Mouse (Mus musculus): ENCODE data around the gene Prkar2b. TPM values are rescaled to one million over a fixed set of nuclear protein-coding genes. Genes with fewer than 3 reads are reported as not detected.

Prkar2b gene
- total RNA-seq, 1 experiment from 2014 or later, result 87.5 TPM

DNA sequence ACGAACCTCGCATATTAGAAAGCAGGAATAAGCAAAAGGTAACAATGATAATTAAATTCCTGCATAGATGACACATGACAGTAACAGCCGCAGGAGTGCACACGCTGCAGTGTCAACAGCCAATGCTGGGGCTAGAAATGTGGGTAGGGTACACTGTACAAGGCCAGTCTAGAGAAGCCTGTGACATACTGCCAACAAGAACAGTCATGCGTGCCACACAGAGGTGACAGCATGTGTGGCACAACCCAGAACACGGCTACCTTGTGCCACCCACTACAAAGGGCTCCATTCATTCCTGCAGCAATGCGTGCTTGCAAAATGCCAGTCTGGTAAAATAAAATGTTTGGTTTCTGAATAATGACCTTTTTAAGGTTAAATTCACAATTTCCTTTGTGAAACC lies 28.2 kb downstream of the Prkar2b start:
- no peak for ATAC-seq (replicated peaks in 1 of 2; ENCODE audit: insufficient read depth in 1 of 2, low FRiP score in 2 of 2, low TSS enrichment in 1 of 2, low read depth in 1 of 2, poor library complexity in 2 of 2, severe bottlenecking in 2 of 2)

DNA sequence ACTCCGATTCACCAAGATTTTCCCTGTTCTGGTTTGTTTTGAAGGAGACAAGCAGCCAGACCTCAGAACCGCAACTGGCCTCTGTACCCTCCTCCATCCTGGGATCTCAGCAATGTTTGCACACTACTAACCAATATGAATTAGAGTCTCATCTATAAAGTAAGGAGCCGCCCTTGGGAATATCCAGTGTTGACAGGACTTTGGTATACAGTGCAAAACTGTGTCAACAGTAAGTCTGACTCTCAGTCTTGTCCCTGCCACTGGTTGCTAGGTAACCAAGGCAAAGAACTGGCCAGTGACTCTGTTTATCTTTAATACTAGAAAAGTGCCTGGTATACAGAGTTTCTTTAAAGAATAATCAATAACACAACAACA lies 42.7 kb downstream of the Prkar2b start:
- ATAC-seq (replicated peaks in 1 of 2; ENCODE audit: insufficient read depth in 1 of 2, low FRiP score in 2 of 2, low TSS enrichment in 1 of 2, low read depth in 1 of 2, poor library complexity in 2 of 2, severe bottlenecking in 2 of 2), result no peak

DNA sequence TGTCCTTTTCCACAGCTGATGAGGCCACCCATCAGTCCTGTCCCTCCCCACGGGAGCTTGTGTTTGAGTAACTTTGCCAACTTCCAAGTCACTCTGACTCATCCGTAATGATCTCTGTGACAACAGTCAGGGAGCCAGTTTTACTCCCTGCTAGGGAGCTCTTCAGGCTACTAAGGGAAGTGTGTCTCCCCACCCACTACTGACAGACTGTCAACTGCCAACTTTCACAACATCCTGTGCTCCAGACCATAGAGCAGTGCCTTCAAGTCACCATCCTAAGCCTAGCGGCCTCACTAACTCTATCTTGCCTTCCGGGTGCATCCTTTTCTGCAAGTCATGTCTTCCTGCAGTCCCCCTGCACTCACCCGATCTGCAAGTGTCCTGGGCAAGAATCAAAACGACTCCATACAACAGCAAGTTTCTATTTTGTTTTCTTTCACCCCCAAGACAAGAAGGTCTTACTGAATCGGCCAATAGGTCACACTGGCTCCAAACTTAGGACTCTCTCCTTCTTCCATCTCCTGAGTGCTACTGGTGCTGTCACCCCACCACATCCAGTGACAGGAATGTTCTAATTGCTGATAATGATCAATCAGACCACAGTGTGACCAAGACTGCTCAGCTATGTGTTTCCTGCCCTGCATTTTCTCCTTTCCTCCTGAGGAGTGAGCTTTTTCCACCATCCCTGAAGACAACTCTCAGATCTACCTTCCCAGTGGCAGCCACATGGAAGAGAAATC lies 43.3 kb downstream of the Prkar2b start:
- peak; percentile 81 to 85 for ATAC-seq (replicated peaks in 1 of 2; ENCODE audit: insufficient read depth in 1 of 2, low FRiP score in 2 of 2, low TSS enrichment in 1 of 2, low read depth in 1 of 2, poor library complexity in 2 of 2, severe bottlenecking in 2 of 2)

DNA sequence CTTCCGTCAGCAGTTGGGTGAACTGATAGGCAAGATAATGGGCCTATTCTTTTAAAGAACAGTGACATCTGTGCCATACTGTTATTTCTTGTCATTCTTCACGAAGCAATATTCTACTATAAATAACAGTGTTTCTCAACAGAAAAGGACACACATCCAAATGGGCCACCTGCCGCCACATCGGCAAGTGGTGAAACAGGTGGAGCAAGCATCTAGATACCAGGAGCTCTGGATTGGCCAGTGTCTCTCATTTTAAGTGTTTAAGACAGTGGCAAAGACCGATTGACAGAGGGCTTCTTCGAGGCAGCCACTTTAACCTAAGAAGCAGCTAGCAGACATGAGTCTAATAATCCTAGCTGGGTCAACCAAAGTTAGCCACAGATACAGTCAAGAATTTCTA lies 44.6 kb downstream of the Prkar2b start:
- ATAC-seq (replicated peaks in 1 of 2; ENCODE audit: insufficient read depth in 1 of 2, low FRiP score in 2 of 2, low TSS enrichment in 1 of 2, low read depth in 1 of 2, poor library complexity in 2 of 2, severe bottlenecking in 2 of 2), result no peak

DNA sequence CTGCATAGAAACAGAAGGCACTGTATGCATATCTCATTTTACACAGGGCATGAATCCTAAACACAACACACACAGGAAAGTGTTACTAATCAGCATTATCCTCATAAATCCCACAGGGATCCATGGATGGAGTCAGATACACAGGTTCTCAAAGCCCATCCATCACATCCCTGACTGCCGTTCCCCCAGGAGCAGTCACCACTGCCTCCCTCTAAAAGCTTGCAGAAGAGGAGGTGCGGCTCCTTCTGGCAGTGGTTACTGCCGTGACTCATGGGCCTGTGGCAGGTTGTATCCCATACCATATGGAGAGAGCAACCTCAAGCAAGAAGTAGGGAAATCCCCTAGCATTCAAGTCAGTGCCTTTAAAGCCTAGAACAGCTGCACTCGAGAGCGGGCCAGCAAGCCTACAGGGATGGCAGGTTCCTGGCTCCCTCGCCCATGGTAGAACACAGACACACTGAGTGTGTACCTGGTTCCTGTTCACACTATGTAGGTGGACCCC lies 45.8 kb downstream of the Prkar2b start:
- ATAC-seq (replicated peaks in 1 of 2; ENCODE audit: insufficient read depth in 1 of 2, low FRiP score in 2 of 2, low TSS enrichment in 1 of 2, low read depth in 1 of 2, poor library complexity in 2 of 2, severe bottlenecking in 2 of 2), result peak; percentile 78

DNA sequence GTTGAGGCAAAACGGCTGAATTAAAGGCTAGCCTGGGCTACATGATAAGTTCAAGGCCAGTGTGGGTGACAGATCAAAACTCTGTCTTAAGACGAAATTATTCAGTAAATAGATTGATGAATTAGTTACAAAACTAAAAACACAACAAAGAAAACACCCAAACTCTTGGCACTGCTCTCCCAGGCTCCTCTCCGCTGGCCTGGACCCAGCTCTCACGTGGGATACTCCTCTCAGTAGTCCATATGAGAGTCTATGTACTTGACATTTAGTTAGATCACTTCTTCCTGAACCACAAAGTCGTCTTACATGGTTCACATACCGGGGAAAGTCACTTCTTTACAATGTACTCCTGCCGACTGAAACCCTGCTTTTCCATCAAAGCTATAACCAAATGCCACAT lies 46.3 kb downstream of the Prkar2b start:
- ATAC-seq (replicated peaks in 1 of 2; ENCODE audit: insufficient read depth in 1 of 2, low FRiP score in 2 of 2, low TSS enrichment in 1 of 2, low read depth in 1 of 2, poor library complexity in 2 of 2, severe bottlenecking in 2 of 2), result no peak

DNA sequence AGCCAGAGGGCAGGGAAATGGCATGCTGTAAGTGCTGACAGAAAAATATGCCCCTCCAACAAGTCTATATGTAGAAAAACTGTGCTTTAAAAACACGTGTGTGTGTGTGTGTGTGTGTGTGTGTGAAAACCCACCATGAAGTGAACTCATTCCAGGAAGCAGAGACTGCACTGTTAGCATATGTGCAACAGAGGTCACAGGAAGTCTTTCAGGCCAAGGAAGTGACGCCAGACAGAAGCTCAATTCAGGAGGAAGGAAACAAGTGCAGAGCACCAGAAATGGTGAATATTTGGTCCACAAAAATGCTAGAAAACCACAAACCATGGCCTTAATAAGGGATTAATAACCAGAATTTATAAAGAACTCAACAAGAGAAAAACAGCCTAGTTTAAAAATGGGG lies 48.9 kb downstream of the Prkar2b start:
- peak in 1 of 2 experiments; percentile 41; a peak in 1 of 4 replicates for ATAC-seq (replicated peaks in 1 of 2; ENCODE audit: insufficient read depth in 1 of 2, low FRiP score in 2 of 2, low TSS enrichment in 1 of 2, low read depth in 1 of 2, poor library complexity in 2 of 2, severe bottlenecking in 2 of 2)

DNA sequence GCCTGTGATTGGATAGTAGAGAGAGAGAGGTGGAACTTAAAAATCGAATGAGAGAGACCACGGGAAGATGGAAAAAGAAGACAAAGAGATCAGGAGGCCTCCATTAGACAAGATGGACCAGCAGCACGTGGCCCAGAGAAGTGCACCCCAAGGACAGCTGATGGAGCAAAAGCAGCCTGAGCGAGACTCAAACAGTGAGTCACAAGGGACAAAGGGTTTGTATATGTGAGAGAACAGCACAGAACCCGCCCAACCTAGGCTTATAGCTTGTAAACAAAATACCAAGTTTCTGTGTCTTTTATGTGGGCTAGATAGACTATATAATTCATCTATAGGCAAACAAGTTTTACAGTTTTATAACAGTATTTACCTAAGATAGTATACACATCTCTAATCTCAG lies 50.0 kb downstream of the Prkar2b start:
- no peak for ATAC-seq (replicated peaks in 1 of 2; ENCODE audit: insufficient read depth in 1 of 2, low FRiP score in 2 of 2, low TSS enrichment in 1 of 2, low read depth in 1 of 2, poor library complexity in 2 of 2, severe bottlenecking in 2 of 2)

DNA sequence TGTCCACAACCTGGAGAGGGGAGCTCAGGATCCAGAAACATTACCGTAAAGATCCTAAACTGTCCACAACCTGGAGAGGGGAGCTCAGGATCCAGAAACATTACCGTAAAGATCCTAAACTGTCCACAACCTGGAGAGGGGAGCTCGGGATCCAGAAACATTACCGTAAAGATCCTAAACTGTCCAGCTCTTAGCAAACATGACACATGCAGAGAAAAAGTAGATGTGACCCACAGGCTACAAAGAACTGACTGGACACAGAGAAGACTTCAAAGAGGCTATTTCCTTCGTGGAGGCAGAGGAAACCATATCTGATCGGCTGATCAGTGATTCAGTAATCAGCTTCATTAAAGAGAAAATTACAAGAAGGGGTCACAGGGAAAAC lies 51.1 kb downstream of the Prkar2b start:
- 0 out of 4 replicates have a peak, but pooled peaks of 1 of the 2 experiments have one; percentile 1 for ATAC-seq (replicated peaks in 1 of 2; ENCODE audit: insufficient read depth in 1 of 2, low FRiP score in 2 of 2, low TSS enrichment in 1 of 2, low read depth in 1 of 2, poor library complexity in 2 of 2, severe bottlenecking in 2 of 2)

DNA sequence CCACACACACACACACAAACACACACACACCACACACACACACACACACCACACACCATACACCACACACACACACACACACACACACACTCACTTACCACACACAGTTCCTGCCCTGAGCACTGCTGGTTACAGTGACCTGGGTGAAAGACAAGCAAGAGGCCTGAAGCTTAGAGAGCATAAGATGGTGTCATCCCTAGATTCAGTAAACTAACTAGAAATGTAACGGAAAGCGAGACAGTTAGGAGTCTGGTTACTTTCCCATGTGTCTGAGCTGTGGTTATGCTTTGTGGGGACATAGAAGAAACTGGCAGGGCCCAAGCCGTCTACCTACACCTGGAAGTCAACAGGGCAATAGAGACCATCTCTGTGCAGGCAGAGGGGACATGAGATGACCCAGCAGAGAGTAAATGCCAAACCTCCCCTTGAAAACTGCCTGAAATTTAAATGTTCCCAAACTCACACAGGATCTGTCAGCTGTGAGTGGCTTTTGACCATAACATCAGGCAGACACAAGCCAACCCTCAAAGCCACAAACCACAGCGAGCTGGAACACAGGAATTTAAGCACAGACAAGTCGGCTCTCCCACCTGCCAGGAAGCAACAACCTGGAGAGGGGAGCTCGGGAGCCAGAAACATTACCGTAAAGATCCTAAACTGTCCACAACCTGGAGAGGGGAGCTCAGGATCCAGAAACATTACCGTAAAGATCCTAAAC lies 51.7 kb downstream of the Prkar2b start:
- ATAC-seq (replicated peaks in 1 of 2; ENCODE audit: insufficient read depth in 1 of 2, low FRiP score in 2 of 2, low TSS enrichment in 1 of 2, low read depth in 1 of 2, poor library complexity in 2 of 2, severe bottlenecking in 2 of 2), result peak; percentile 48 to 65

DNA sequence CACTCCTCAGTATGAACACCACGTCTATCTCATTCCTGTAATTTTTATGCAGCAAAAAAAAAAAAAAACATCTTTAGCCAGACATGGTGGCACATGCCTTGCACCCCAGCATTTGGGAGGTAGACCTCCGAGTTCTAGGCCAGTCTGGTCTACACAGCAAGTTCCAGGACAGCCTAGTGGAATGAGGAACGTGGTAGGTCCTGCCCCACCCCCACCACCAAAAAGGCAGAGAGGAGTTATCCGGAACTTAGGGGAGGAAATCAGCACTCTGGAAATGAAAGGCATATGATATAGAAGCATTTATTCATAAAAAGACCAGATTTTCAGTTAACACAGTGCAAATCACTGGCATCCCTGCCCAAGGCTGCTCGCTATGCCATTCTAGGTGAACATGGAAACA lies 52.4 kb downstream of the Prkar2b start:
- ATAC-seq (replicated peaks in 1 of 2; ENCODE audit: insufficient read depth in 1 of 2, low FRiP score in 2 of 2, low TSS enrichment in 1 of 2, low read depth in 1 of 2, poor library complexity in 2 of 2, severe bottlenecking in 2 of 2), result peak in 1 of 2 experiments; percentile 34; a peak in 2 of 4 replicates

DNA sequence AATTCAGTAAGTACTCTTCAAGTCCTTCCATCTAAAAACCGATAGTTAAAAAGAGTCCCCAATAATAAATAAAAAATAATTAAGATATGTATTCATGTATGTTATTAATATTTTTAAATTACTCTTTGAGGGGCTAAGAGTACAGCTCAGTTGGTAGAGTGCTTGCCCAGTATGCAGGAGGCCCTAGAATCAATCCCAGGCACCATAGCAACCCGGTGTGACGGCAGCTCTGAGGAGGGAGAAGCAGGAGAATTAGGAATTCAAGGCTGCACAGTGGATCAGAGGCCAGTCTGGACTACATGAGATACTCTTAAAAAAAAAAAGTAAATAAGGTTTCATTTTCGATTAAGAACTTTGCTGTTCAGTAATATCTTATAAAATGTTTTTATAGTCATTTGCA lies 53.5 kb downstream of the Prkar2b start:
- no peak for ATAC-seq (replicated peaks in 1 of 2; ENCODE audit: insufficient read depth in 1 of 2, low FRiP score in 2 of 2, low TSS enrichment in 1 of 2, low read depth in 1 of 2, poor library complexity in 2 of 2, severe bottlenecking in 2 of 2)

DNA sequence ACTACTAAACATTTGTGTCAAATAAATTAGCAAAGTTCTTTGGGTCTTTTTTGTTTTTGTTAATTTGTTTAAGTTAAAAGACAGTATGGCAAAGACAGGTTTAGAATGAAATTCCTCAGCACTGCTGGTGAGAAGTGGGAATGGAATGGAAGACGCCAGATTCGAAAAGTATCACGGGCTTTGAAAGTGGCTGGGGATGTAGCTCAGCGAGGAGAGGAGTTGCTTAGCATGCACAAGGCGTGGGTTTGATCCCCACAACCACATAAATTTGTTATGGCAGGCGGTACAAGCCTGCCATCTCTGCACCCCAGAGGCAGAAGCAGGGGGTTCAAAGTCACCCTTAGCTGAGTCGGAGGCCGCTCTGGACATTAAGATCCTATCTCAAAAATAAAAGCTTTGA lies 54.1 kb downstream of the Prkar2b start:
- ATAC-seq (replicated peaks in 1 of 2; ENCODE audit: insufficient read depth in 1 of 2, low FRiP score in 2 of 2, low TSS enrichment in 1 of 2, low read depth in 1 of 2, poor library complexity in 2 of 2, severe bottlenecking in 2 of 2), result no peak

DNA sequence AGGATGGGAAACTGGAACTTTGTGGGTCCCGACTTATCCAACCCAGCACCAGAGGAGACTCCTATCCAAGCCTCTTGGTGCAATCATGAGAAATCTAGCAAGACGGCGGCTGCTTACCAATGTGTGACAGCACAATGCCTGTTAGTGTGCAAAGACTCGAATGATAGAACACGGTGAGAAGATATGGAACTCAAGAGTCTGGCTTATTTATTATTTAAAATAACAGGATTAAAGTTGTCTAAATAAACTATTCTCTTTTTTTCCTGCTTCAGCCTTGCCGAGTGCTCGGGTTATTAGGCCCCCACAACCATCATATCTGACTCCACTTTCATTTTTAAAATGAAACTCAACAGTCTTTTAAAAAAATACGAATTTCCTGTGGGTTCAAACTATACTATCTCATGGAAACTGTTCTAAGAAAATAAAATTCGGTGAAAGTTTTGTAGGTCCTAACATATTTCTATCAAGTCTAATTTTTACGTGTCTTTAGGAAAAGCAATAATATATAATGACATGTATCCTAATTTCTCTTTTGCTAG lies 54.6 kb downstream of the Prkar2b start:
- no peak for ATAC-seq (replicated peaks in 1 of 2; ENCODE audit: insufficient read depth in 1 of 2, low FRiP score in 2 of 2, low TSS enrichment in 1 of 2, low read depth in 1 of 2, poor library complexity in 2 of 2, severe bottlenecking in 2 of 2)

DNA sequence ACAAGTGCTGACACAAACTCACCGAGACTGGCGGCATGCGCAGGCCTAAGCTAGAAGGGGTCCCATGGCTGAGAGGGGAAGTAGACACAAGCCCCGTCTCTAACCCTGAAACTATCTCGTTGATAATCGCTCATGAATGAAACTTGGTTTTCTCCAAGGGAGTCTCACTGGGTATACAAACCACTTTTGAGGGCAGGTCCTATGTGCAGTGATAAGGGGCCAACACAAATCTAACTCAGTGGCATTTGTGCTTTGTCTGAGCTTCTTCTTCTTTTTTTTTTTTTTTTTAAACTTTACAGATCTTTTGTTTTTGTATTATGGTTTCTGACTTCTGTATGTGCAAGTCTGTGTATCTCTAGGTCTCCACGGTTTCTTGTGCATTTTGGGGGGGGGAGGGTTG lies 60.6 kb downstream of the Prkar2b start:
- no peak for ATAC-seq (replicated peaks in 1 of 2; ENCODE audit: insufficient read depth in 1 of 2, low FRiP score in 2 of 2, low TSS enrichment in 1 of 2, low read depth in 1 of 2, poor library complexity in 2 of 2, severe bottlenecking in 2 of 2)

DNA sequence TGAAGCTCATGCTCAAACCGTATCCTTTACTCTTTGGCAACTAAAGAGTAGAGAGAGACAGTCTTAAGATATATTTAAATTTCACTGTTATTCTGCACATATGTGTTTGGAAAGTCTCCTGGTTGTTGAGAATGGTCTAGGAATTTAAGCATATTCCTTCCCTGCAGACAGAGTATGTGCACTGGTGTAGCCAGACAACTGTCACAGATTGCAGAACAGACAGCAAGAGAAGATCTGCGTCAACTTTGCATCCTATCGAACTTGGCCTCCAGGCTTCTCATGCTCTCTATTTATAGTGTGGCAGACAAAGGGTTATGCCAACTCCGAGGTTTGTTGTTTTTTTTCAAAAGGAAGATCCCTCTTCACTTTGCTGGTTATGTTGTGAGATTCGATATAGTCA lies 62.4 kb downstream of the Prkar2b start:
- ATAC-seq (replicated peaks in 1 of 2; ENCODE audit: insufficient read depth in 1 of 2, low FRiP score in 2 of 2, low TSS enrichment in 1 of 2, low read depth in 1 of 2, poor library complexity in 2 of 2, severe bottlenecking in 2 of 2), result no peak

DNA sequence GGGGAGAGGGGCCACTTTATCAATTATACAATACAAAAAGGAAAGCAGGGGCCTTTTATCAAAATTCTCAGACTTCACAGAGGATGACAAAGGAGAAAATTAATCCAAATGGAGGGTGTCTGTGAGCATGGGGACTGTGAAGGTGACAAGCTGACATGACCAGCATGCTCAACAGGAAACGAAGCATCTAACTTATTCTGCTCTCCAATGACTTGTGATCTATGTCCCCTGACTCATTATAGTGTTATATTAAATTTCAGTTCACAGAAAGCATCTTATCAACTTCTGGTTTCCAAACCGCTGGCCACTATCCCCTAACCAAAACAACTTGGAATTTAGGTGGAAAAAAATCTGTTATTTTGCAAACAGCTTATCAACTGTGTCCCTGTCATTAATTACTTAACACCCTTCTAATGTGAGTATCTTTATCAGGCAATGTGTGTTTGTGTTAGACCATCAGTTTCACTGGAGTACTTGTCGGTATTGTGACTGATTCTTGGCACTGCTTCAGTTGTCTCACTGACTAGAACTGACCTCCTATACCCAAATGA lies 63.7 kb downstream of the Prkar2b start:
- ATAC-seq (replicated peaks in 1 of 2; ENCODE audit: insufficient read depth in 1 of 2, low FRiP score in 2 of 2, low TSS enrichment in 1 of 2, low read depth in 1 of 2, poor library complexity in 2 of 2, severe bottlenecking in 2 of 2), result no peak

DNA sequence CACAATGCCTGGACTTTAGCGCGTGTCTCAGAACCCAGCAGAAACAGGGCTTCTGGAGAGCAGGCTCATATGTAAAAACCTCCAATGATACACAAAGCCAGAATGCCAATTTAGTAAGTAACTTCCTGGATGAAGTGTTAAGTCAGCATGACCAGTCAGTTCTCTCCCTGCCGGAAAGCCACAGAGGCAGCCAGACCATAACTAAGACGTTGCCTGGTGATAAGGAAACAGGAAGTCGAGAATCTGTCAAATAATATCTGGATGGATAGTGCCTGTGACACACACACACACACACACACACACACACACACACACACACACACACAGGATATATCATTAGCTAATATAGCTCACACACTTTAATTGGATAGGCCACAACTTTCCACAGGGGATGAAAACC lies 64.2 kb downstream of the Prkar2b start:
- ATAC-seq (replicated peaks in 1 of 2; ENCODE audit: insufficient read depth in 1 of 2, low FRiP score in 2 of 2, low TSS enrichment in 1 of 2, low read depth in 1 of 2, poor library complexity in 2 of 2, severe bottlenecking in 2 of 2), result peak; percentile 93 to 95

Data from hematopoietic stem cell, adult 5-6 weeks (primary cell).